Mouse (Mus musculus) E14TG2a.4 (cell line): ENCODE data around the gene Opa3.

ENCODE experiments used
- CTCF ChIP-seq: conservative IDR thresholded peaks from 2 replicates; pipeline ENCODE4 v1.5.1; 2014; ENCODE audit warnings: low read length
- POU5F1 ChIP-seq: IDR thresholded peaks from 2 replicates; pipeline ENCODE4 v1.6.1; 2014; ENCODE audit warnings: low read length, borderline replicate concordance

DNA sequence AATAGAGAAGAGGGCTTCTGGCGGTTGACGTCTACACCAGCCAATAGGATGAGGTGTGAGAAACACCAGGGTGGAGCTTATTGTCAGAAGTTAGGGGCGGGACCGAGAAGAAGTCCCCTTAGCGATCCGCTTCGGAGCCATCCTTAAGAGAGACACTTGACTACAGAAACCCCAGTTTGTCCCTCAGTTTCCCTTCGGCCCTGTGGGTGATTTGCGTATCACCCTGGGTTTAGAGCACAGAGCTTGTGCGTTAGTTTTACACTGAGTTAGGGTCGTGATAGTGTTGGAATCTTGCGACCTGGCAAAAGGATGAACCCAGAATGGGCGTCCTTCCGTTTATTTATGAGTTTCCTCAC lies 637 bp downstream of the Opa3 start:
- TF ChIP-seq CTCF (no peak), POU5F1 (no peak)
